ENCODE assay signal across 7 mouse cellular contexts in the genomic region with DNA sequence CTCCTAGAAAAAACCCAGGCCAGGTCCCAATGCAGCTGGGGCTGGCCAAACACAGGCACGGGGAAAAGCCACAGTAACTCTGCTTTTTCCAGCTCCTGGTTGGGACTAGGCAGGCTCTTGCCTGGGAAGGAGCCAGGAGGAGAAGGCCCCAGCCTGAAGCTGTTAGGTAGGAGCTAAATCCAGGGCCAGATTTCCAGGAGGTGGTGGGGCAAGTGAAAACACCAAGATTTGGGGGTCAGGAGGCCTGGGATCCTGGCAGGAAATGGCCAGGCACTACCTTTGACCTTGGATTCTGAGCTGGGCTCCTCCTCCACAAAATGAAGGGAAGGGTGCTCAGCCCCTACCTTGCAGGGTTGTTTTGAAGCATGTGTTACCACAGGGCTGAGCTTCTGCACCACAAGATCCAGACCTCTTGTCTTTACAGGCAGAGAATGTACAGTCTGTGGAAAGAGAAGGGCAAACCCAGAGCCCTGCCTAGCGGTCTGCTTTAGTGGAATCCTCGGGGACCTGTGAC. TPM values are rescaled to one million over a fixed set of nuclear protein-coding genes. Genes with fewer than 3 reads are reported as not detected.
A peak's percentile ranks its signal among the peaks of the same experiment; 100 is the strongest.
DNase-seq lines count a peak whose midpoint lies in the region; ATAC-seq and TF ChIP-seq lines count a peak whose summit lies in the region.

A gene (minus strand): TSS at position 464 of the 514 bp plus-strand sequence.

- H3K4me1 ChIP-seq in ES-E14 (ENCODE audit: control insufficient read depth in 2 of 2, insufficient read depth in 2 of 2, low read length in 2 of 2, poor library complexity in 1 of 2): peaks cover 6 to 15% of the 10 kb centered on the region in 2 experiments
- peaks cover 72% of the 10 kb centered on the region for H3K4me1 ChIP-seq in limb, embryonic 13.5 days
- peaks cover 25% of the 10 kb centered on the region for H3K4me1 ChIP-seq in stomach, postnatal 0 days (replicated peaks; ENCODE audit: control insufficient read depth, insufficient read depth)

- DNase-seq in ES-E14 (ENCODE audit: low read depth, low spot score): no peak
- DNase-seq in heart, postnatal 4 days: peak; percentile 64
- DNase-seq in stomach, postnatal 0 days (ENCODE audit: low spot score): no peak
- no peak for DNase-seq in yolk sac, embryonic 10.5 days (ENCODE audit: low spot score)
- no peak for DNase-seq in layer of hippocampus, adult 18-20 months (ENCODE audit: low spot score in 2 of 2)

- H3K4me3 ChIP-seq in C2C12 (ENCODE audit: insufficient read depth, poor library complexity, severe bottlenecking) (peak within 1 kb of the TSS; percentile 39), ES-E14 (ENCODE audit: insufficient read depth in 1 of 2, low read depth in 1 of 2, low read length in 2 of 2, poor library complexity in 1 of 2, severe bottlenecking in 1 of 2) (peak within 1 kb of the TSS; percentile 3 to 40; a peak in 2 of 4 replicates)
- H3K4me3 ChIP-seq in limb, embryonic 13.5 days: peak within 1 kb of the TSS; percentile 62
- peak within 1 kb of the TSS; percentile 49 for H3K4me3 ChIP-seq in stomach, postnatal 0 days (ENCODE audit: low read depth, low read length)

- H3K27ac ChIP-seq in ES-E14 (ENCODE audit: insufficient read depth, low read depth, low read length, poor library complexity, severe bottlenecking): no peak within 1 kb of the TSS
- H3K27ac ChIP-seq in limb, embryonic 13.5 days: peak within 1 kb of the TSS; percentile 85
- H3K27ac ChIP-seq in stomach, postnatal 0 days (replicated peaks): peak within 1 kb of the TSS; percentile 73

- in situ Hi-C loops in ES-E14 (cut with MboI; ENCODE audit: low sequenced_read_pairs in 2 of 2, unreplicated experiment in 2 of 2): no loop called here

- 10% methylated on average over 3 of the region's 3 CpGs for WGBS in limb, embryonic 13.5 days
- WGBS in stomach, postnatal 0 days: 3% methylated on average over 3 of the region's 3 CpGs

- H3K9me3 ChIP-seq in ES-E14 (ENCODE audit: control insufficient read depth, insufficient read depth, low read depth, low read length): no peaks in the 10 kb centered on the region
- H3K9me3 ChIP-seq in limb, embryonic 13.5 days: no peaks in the 10 kb centered on the region
- no peaks in the 10 kb centered on the region for H3K9me3 ChIP-seq in stomach, postnatal 0 days (ENCODE audit: control insufficient read depth, low read length)

- peaks cover 15% of the 10 kb centered on the region for H3K79me3 ChIP-seq in C2C12 (ENCODE audit: low read depth)

- no peak within 1 kb of the TSS for H3K9ac ChIP-seq in ES-E14 (ENCODE audit: insufficient read depth, low read depth, low read length, poor library complexity, severe bottlenecking)
- H3K9ac ChIP-seq in limb, embryonic 13.5 days: peak within 1 kb of the TSS; percentile 85
- peak within 1 kb of the TSS; percentile 65 for H3K9ac ChIP-seq in stomach, postnatal 0 days (ENCODE audit: low read length)

- ATAC-seq in limb, embryonic 13.5 days (ENCODE audit: low FRiP score, low read depth): peak; percentile 22; the same call in 1 of the 2 replicates
- ATAC-seq in stomach, postnatal 0 days (ENCODE audit: low FRiP score, low TSS enrichment): no peak

- no peaks in the 10 kb centered on the region for H3K27me3 ChIP-seq in C2C12 (ENCODE audit: control insufficient read depth, insufficient read depth, insufficient read length)
- no peaks in the 10 kb centered on the region for H3K27me3 ChIP-seq in limb, embryonic 13.5 days
- no peaks in the 10 kb centered on the region for H3K27me3 ChIP-seq in stomach, postnatal 0 days (ENCODE audit: control insufficient read depth, insufficient read depth, low read length)

- no peak for TF ChIP-seq EP300 in stomach, postnatal 0 days (optimal IDR thresholded peaks at IDR 0.05)

- no peaks in the 10 kb centered on the region for H3K36me3 ChIP-seq in C2C12 (ENCODE audit: control insufficient read depth, insufficient read depth)
- H3K36me3 ChIP-seq in ES-E14 (ENCODE audit: control insufficient read depth, insufficient read depth, low read length, poor library complexity, severe bottlenecking): no peaks in the 10 kb centered on the region
- H3K36me3 ChIP-seq in limb, embryonic 13.5 days: no peaks in the 10 kb centered on the region
- H3K36me3 ChIP-seq in stomach, postnatal 0 days (ENCODE audit: control insufficient read depth, insufficient read depth, low read length): no peaks in the 10 kb centered on the region

- peak within 1 kb of the TSS; percentile 77 for H3K4me2 ChIP-seq in limb, embryonic 13.5 days (replicated peaks)
- peak within 1 kb of the TSS; percentile 65 for H3K4me2 ChIP-seq in stomach, postnatal 0 days (replicated peaks; ENCODE audit: low read depth)

- TF ChIP-seq CTCF in C2C12 (IDR thresholded peaks at IDR 0.05; ENCODE audit: control insufficient read depth, insufficient read depth, insufficient read length): no peak
- no peak for TF ChIP-seq CTCF in stomach, postnatal 0 days (IDR thresholded peaks at IDR 0.05; ENCODE audit: low read depth)

- peaks cover 40% of the 10 kb centered on the region for H3K79me2 ChIP-seq in C2C12 (ENCODE audit: control insufficient read depth, insufficient read depth)

- peak within 1 kb of the TSS; percentile 90 for H3ac ChIP-seq in C2C12 (ENCODE audit: control insufficient read depth, insufficient read length, low read depth)

TF ChIP-seq in C2C12, 6 proteins besides CTCF, POLR2A, EP300 and RAD21:
- TF ChIP-seq MYOD1 (IDR thresholded peaks at IDR 0.05; ENCODE audit: control insufficient read depth, insufficient read length, low read depth) (no peak), MAX (IDR thresholded peaks at IDR 0.05) (no peak), USF1 (IDR thresholded peaks at IDR 0.05; ENCODE audit: low read depth) (no peak), CEBPB (IDR thresholded peaks at IDR 0.05; ENCODE audit: low read depth) (no peak), MYOG (IDR thresholded peaks at IDR 0.05; ENCODE audit: control insufficient read depth, extremely low read depth, insufficient read length) (no peak), FOSL1 (IDR thresholded peaks at IDR 0.05; ENCODE audit: insufficient read depth, low read length, poor library complexity, severe bottlenecking) (no peak)

TF ChIP-seq in ES-E14, 5 proteins besides CTCF, POLR2A, EP300 and RAD21:
- TF ChIP-seq MAFK (IDR thresholded peaks at IDR 0.05; ENCODE audit: insufficient read depth, low read depth, low read length) (no peak), ZC3H11A (IDR thresholded peaks at IDR 0.05; ENCODE audit: borderline replicate concordance, low read depth, low read length) (no peak), HCFC1 (IDR thresholded peaks at IDR 0.05; ENCODE audit: borderline replicate concordance, insufficient read depth, low read length) (no peak), ZNF384 (IDR thresholded peaks at IDR 0.05; ENCODE audit: low read depth, low read length) (no peak), CHD2 (IDR thresholded peaks at IDR 0.05; ENCODE audit: low read depth, low read length) (no peak)
TF ChIP-seq in ES-E14: peak in this region for 0.

RNA-seq across cellular contexts. Expression of the gene that starts here (rescaled TPM):
- 0.04 TPM for polyA plus RNA-seq in C2C12 (2012; fragmentation: generic; extraction: Trizol)
- not detected in 2 replicates for total RNA-seq in ES-E14 (2012; rRNA removed)
- under 1 TPM in 1 of 2 experiments, not detected in 1; 0.43 TPM for total RNA-seq in heart, postnatal 4 days (2021)
- polyA plus RNA-seq in limb, embryonic 13.5 days (2015; fragmentation: Nextera tagmentation; extraction: Ambion mirVana): 0.27 and 0.94 TPM in 2 replicates
- polyA plus RNA-seq in stomach, postnatal 0 days (2015; fragmentation: Nextera tagmentation; extraction: Ambion mirVana): 0.57 and 0.71 TPM in 2 replicates
- total RNA-seq in layer of hippocampus, adult 18-20 months (2021): not detected

Comparison
In these comparisons a context has a peak if more than half of its experiments do, and no peak if none do; other contexts are left out.
1. Peak in DNase-seq in heart, postnatal 4 days; RNA of the gene not detected or under 1 TPM.
2. Peak in ATAC-seq, H3K4me3 ChIP-seq, H3K27ac ChIP-seq, H3K9ac ChIP-seq and H3K4me2 ChIP-seq in limb, embryonic 13.5 days; RNA of the gene not detected or under 1 TPM.